Mouse (Mus musculus) layer of hippocampus, postnatal 14 days (tissue): ENCODE measurements at regions not wholly inside any gene's neighbourhood (a gene's known extent, or its start where the extent isn't known, plus 50 kb on each side); places are given as distances from the start of the nearest gene placed in this dataset.
"Not testable (repeated sequence)": the region's sequence is repeated elsewhere in the genome, so short reads cannot be mapped to it uniquely, and the experiment has no call there.

ENCODE experiments used
- DNase-seq, 2 experiments: peaks; one replicate each; pipeline ENCODE4 v3.0.0; 2021 to 2022; ENCODE audit warnings: low spot score in 2 of 2, mixed read lengths in 1 of 2

- DNase-seq: no peak
These were observed 198.5 kb downstream of the Fam43a start for GRCm38 (mm10) chr16:30797973-30798471.

GRCm38 (mm10) chr16:30798536-30798935 lies 199.0 kb downstream of the Fam43a start:
- no peak for DNase-seq

- DNase-seq: no peak
These were observed 200.4 kb downstream of the Fam43a start for GRCm38 (mm10) chr16:30799699-30800483.

GRCm38 (mm10) chr16:30804018-30804417 lies 204.5 kb downstream of the Fam43a start:
- no peak for DNase-seq

- DNase-seq: not testable (repeated sequence)
These were observed 206.7 kb downstream of the Fam43a start for GRCm38 (mm10) chr16:30806206-30806605.

- DNase-seq: no peak
These were observed 219.1 kb downstream of the Fam43a start for GRCm38 (mm10) chr16:30818541-30819120.

- no peak for DNase-seq
These were observed 219.8 kb downstream of the Fam43a start for GRCm38 (mm10) chr16:30819342-30819741.

DNA sequence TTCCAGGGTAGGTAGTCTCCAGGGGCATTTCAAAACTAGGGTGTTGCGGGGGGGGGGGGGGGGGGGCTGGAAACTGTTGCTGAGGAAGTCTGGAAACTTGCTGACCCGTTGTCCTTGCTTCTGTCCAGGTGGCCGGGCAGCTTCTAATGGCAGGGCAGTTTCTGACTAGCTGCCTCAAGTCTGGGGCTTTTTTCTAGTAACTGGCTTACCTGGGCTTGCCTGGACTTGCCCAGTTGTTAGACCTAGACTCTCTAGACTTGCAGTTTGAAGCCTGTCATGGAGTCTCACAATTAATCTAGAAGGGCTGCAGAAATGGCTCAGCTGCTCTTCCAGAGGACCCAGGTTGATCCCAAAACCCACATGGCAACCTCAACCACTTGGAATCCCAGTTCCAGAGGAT lies 220.7 kb downstream of the Fam43a start:
- DNase-seq: no peak

- no peak for DNase-seq
These were observed 221.2 kb downstream of the Fam43a start for GRCm38 (mm10) chr16:30820761-30821160.

DNA sequence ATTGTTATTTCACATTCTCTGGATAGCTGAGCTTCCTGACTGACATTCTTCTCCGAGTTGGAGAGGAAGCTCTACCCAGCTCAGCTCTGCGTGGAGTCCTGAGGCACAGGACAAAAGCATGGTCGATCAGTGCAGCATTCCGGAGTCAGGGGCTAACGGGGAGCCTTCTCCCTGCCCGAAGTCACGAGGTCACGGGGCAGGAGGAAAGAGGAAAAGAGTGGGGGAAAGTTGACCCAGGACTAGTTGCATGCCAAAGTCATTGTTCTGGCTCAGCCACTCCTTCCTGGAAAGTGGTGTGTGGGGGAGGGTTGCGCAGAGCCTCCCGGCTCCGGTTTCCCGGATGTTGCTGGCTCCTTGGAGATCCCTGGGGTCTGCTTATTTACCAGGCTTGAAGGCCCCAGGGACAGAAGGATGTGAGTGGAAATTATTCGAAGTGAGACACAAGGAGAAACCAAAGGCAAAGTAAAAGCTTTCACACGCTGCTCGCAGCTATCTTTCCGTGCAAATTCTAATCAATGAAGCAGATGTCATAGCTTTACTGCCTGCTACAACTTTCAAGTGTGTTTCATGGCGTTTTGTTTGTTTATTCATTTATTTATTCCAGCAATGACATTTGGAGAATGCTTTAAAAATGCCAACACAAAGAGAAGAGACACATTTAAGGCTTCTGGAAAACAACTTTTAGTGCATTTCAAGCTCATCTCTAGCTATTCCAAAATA lies 221.8 kb downstream of the Fam43a start:
- DNase-seq: peak in 1 of 2 experiments; percentile 17

DNA sequence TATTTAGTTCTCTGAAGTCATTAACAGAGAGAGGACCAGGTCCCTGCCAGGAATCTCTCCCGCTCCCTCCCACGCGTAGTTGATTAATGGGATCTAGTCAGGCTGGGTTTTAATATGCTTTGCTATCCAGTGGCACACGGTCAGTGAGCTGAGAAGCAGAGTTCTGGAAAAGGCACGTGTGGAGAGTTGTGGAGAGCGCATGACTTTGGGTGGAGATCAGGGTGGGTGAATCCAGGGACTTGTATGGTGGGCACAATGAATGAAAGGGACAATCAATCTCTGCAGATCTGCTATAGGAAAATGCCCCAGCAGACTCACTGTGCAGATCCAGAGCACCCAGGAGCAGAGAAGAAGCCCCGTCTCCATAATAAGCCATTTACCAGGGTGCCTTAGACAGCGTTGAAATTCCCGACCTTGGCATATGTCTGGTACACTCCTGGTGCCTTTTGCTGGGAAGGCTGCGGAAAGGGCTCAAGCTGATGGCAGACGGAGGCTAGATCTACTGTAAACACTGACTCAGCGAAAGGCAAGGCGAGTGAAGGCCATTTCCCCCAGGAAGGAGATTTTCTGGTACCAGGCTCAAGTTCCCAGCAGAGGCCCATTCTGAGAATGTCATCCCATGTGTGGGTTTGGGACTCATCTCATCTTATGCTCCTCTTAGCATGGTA lies 222.5 kb downstream of the Fam43a start:
- peak in 1 of 2 experiments; percentile 24 for DNase-seq

GRCm38 (mm10) chr16:30826128-30826527 lies 226.6 kb downstream of the Fam43a start:
- peak; percentile 36 to 59 for DNase-seq

DNA sequence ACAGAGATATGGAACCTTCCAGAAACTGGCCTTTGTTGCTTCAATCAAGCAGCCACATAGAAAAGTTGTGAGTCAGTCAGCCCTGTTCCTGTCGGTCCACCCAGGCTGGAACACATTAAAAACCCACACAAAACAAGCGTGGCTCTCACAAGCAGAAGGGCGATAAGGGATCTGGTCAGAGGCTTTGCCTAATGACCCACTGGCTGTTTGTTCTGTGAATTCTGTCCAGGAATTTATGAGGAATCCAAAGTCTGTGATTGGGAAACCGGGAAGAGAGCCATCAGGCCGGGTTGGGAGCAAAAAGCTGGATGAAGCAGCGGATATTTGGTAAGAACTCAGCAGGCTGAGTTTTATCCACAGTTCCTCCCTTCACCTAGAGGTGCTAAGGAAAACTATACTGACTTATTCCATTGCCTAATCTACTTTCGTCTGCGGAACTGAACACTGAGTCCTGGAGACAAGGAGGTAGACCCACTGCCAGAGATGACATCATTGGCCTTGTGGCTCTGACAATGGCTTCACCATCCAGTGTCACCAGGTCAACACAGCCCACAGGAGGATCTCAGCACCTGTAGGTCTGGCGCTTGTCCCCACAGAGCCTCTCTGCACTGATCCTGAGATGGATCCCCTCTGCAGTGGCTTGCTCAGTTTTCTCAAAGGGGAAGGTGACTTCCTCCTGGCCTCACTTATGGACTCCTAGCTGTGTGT lies 228.5 kb downstream of the Fam43a start:
- DNase-seq: no peak

GRCm38 (mm10) chr16:30834561-30834960 lies 235.0 kb downstream of the Fam43a start:
- peak in 1 of 2 experiments; percentile 13 for DNase-seq

- no peak for DNase-seq
These were observed 236.2 kb downstream of the Fam43a start for GRCm38 (mm10) chr16:30835678-30836077.

DNA sequence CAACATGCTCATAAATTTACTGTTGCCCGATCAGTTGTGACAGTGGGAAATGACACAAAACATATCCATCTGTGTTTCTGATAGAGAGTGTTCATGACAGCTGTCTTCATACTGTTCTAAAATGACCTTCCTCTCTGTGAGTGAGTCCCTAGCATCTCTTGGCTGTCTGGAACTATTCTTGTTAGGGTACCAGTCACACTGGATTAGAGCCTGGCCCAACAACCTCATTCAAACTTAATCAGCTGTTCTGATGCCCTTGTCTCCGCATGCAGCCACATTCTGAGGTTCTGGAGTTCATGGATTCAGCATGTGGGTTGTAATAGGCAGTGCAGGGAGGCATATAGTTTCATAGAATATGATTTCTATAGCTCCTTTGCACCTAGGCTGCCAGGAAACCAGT lies 238.4 kb downstream of the Xxylt1 start:
- peak in 1 of 2 experiments; percentile 18 for DNase-seq

DNA sequence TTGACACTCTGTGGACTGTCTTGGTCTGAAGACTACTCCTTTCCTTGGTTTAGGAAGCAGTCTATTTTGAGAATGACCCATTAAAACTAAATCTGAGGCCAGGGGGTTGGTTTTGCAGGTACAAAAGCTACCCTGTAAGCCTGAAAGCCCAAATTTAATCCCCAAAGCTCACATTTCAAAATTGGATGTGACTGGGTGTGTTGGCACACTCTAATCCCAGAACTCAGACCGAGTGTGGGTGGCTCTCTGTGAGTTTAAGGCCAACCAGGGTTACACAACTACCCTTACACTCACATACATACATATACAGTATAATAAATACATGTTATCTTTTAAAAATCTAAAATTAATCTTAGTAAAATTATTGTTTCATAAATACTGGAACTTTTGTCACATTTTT lies 228.6 kb downstream of the Xxylt1 start:
- no peak for DNase-seq

DNA sequence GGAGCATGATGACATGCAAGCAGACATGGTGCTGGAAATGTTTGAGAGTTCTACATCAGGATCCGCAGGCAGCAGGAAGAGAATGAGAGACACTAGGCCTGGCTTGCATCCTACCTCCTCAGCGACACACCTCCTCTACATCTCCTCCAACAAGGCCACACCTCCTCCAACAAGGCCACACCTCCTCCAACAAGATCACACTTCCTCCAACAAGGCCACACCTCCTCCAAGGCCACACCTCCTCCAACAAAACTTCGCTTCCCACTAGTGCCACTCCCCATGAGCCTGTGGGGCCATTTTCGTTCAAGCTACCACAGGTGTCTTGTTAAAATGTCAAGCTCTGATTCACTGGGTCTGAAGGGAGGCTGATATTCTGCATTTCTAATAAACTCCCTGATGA lies 226.5 kb downstream of the Xxylt1 start:
- no peak for DNase-seq

DNA sequence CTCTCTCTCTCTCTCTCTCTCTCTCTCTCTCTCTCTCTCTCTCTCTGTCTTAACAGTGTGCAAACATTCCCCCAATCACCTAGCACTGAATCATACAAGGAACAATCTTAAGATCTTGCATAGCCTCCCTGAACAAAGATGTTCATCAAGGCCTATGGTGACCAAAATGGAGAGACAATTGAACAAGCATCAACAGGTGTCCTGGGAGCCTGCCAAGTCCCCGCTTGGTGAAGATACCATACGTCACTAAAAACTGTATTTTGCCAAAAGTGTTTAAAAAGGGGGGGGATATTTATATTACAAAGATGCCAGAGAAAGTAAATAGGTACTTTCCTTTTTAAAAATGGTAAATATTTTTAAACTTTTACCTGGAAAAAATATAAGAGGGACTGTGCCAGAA lies 223.6 kb downstream of the Xxylt1 start:
- no peak for DNase-seq

GRCm38 (mm10) chr16:30869136-30869909 lies 211.9 kb downstream of the Xxylt1 start:
- DNase-seq: no peak
